Mouse (Mus musculus) midbrain, embryonic 12.5 days (tissue): Measurements from ENCODE around the gene Col23a1. TPM values are rescaled to one million over a fixed set of nuclear protein-coding genes. Genes with fewer than 3 reads are reported as not detected.
A peak's percentile ranks its signal among the peaks of the same experiment; 100 is the strongest.

Experiments used
- ATAC-seq: fragments of 200-750 bp; cut with Nextera tagmentation; 2 replicates; pipeline ENCODE4 v1.8.0; 2017; ENCODE audit warnings: low read depth, moderate TSS enrichment, moderate library complexity; ENCODE audit not compliant: low FRiP score
- H3K27ac ChIP-seq: fragments of 300-500 bp; sonication (generic); replicated peaks from 2 replicates; pipeline ENCODE4 v1.5.1; 2016; ENCODE audit warnings: mild to moderate bottlenecking
- H3K27me3 ChIP-seq: fragments of 300-500 bp; sonication (generic); 2 replicates; pipeline ENCODE4 v1.6.1; 2016; ENCODE audit warnings: mild to moderate bottlenecking
- H3K36me3 ChIP-seq: fragments of 300-500 bp; sonication (generic); 2 replicates; pipeline ENCODE4 v1.6.1; 2016
- H3K4me1 ChIP-seq: fragments of 300-500 bp; sonication (generic); 2 replicates; pipeline ENCODE4 v1.6.1; 2016
- H3K4me2 ChIP-seq: fragments of 300-500 bp; sonication (generic); replicated peaks from 2 replicates; pipeline ENCODE4 v1.6.1; 2016; ENCODE audit warnings: mild to moderate bottlenecking, moderate library complexity
- H3K4me3 ChIP-seq: fragments of 300-500 bp; sonication (generic); 2 replicates; pipeline ENCODE4 v1.5.1; 2016; ENCODE audit warnings: mild to moderate bottlenecking
- H3K9ac ChIP-seq: fragments of 300-500 bp; sonication (generic); replicated peaks from 2 replicates; pipeline ENCODE4 v1.6.1; 2016; ENCODE audit warnings: mild to moderate bottlenecking, moderate library complexity
- H3K9me3 ChIP-seq: fragments of 300-500 bp; sonication (generic); 2 replicates; pipeline ENCODE4 v1.6.1; 2016; ENCODE audit warnings: mild to moderate bottlenecking
- WGBS: fragments of 180-500 bp; shearing (Covaris S2); methylation state at CpG from one replicate; pipeline ENCODE4 v1.1.7; 2016; 5-methylcytosine and 5-hydroxymethylcytosine counted together
- polyA plus RNA-seq: library from polyadenylated mRNA; unstranded; fragments of >200 nt; fragmentation: Nextera tagmentation; extraction: Ambion mirVana; gene quantifications from 2 replicates; pipeline ENCODE4 v1.2.1, GENCODE M21; 2016

Gene Col23a1
- polyA plus RNA-seq, 1 experiment from 2014 or later: 18.3 TPM

DNA sequence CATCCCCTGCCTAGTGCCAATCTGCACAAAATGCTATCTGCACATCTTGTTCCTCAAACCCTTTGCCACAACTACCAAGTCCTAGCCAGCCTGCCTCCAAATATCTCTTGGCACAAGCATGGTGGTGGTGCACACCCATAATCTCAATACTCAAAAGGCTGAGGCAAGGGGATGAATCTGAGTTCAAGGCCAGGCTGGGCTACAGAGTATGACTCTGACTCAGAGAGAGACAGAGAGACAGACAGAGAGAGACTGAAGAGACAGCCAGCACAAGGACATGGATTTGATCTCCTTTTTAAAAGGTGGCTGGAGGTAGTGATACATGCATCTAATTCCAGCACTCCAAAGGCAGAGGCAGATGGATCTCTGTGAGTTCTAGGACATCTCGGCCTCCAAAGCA lies 273.6 kb downstream of the Col23a1 start:
- H3K4me3 ChIP-seq: no peak overlapping the region
- no peaks in the 10 kb centered on the region for H3K9me3 ChIP-seq
- no peak overlapping the region for H3K4me2 ChIP-seq
- no peak overlapping the region for H3K27ac ChIP-seq
- 0 out of 2 replicates have a peak, but pooled peaks cover 2% of the 10 kb centered on the region for H3K4me1 ChIP-seq
- H3K9ac ChIP-seq: no peak overlapping the region
- no peaks in the 10 kb centered on the region for H3K36me3 ChIP-seq
- no peaks in the 10 kb centered on the region for H3K27me3 ChIP-seq
- ATAC-seq: no peak
- 90% methylated on average over 1 of the region's 1 CpGs for WGBS

DNA sequence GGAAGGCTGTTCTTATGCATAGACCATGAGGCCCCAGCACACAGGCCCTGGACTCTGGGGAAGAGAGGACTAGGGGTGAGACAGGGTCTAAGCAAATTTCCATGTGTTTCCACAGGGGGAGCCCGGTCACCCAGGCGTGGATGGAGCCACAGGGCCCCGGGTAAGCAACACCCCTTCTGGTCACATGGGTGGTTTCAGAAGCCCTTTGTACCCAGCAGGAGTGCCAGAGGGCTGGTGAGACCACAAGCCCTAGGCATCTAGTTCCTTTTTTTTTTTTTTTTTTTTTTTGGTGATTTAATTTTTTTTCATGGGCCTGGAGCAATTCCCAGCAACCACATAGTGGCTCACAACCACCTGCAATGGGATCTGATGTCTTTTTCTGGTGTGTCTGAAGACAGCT lies 275.3 kb downstream of the Col23a1 start:
- H3K36me3 ChIP-seq: no peaks in the 10 kb centered on the region
- no peaks in the 10 kb centered on the region for H3K9me3 ChIP-seq
- H3K4me2 ChIP-seq: no peak overlapping the region
- no peak overlapping the region for H3K9ac ChIP-seq
- no peak for ATAC-seq
- H3K4me3 ChIP-seq: no peak overlapping the region
- 46% methylated on average over 3 of the region's 3 CpGs for WGBS
- H3K4me1 ChIP-seq: 0 out of 2 replicates have a peak, but pooled peaks cover 2% of the 10 kb centered on the region
- no peaks in the 10 kb centered on the region for H3K27me3 ChIP-seq
- no peak overlapping the region for H3K27ac ChIP-seq

DNA sequence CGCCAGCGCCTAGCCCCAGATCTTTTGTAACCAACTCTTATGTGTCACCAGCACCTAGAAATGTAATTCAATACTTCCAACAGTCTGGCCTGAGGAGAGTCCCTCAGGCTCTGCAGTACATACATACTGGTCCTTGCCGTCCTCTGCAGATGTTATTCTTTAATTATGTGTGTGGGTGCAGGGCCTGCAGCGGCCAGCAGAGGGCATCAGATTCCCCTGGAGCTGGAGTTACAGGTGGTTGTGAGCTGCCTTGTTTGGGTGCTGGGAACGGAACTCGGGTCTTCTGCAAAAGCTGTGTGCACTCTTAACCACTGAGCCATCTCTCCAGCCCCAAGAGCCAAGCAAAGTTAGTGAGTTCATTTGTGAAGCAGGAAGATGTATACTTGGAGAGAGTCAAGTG lies 276.2 kb downstream of the Col23a1 start:
- no peak for ATAC-seq
- Histone ChIP-seq H3K4me3 (no peak overlapping the region), H3K4me2 (no peak overlapping the region), H3K27me3 (no peaks in the 10 kb centered on the region), H3K27ac (no peak overlapping the region), H3K4me1 (0 out of 2 replicates have a peak, but pooled peaks cover 2% of the 10 kb centered on the region), H3K36me3 (no peaks in the 10 kb centered on the region), H3K9ac (no peak overlapping the region), H3K9me3 (no peaks in the 10 kb centered on the region)
- 90% methylated on average over 6 of the region's 6 CpGs for WGBS

DNA sequence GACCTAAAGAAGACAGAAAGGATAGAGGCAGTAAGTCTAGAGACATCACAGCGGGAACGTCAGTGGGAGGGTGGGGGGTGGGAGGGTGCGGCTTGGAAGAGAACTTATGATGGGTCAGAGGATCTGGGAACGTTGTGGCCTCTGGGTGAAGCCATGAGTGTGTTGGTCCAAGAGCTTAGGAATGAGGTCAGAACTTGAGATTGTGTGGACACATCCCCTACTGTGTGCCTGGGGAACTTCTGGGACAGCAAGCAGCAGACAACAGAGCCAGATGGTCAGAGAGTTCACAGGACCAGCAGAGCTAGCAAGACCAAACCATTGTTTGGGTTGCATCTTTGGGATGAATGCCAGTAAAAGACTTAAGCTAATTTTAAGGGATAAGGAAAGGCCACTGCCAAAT lies 279.1 kb downstream of the Col23a1 start:
- Histone ChIP-seq H3K36me3 (no peaks in the 10 kb centered on the region), H3K4me3 (no peak overlapping the region), H3K27ac (no peak overlapping the region), H3K4me1 (0 out of 2 replicates have a peak, but pooled peaks cover 2% of the 10 kb centered on the region), H3K27me3 (no peaks in the 10 kb centered on the region), H3K9me3 (no peaks in the 10 kb centered on the region), H3K9ac (no peak overlapping the region), H3K4me2 (no peak overlapping the region)
- WGBS: 87% methylated on average over 4 of the region's 4 CpGs
- ATAC-seq: no peak

GRCm38 (mm10) chr11:51576454-51576853 lies 286.7 kb downstream of the Col23a1 start:
- H3K27ac ChIP-seq: no peak overlapping the region
- no peak for ATAC-seq

GRCm38 (mm10) chr11:51577587-51577986 lies 287.9 kb downstream of the Col23a1 start:
- H3K36me3 ChIP-seq: no peaks in the 10 kb centered on the region
- no peak overlapping the region for H3K4me2 ChIP-seq
- no peaks in the 10 kb centered on the region for H3K9me3 ChIP-seq
- WGBS: 87% methylated on average over 7 of the region's 7 CpGs
- H3K27me3 ChIP-seq: no peaks in the 10 kb centered on the region
- H3K4me3 ChIP-seq: no peak overlapping the region
- ATAC-seq: no peak
- no peak overlapping the region for H3K27ac ChIP-seq
- no peaks in the 10 kb centered on the region for H3K4me1 ChIP-seq
- no peak overlapping the region for H3K9ac ChIP-seq

More at GRCm38 (mm10) chr11:51576454-51576853, 286.7 kb downstream of the Col23a1 start:
- H3K9me3 ChIP-seq: no peaks in the 10 kb centered on the region
- H3K36me3 ChIP-seq: no peaks in the 10 kb centered on the region
- H3K4me1 ChIP-seq: no peaks in the 10 kb centered on the region
- H3K27me3 ChIP-seq: no peaks in the 10 kb centered on the region
- 78% methylated on average over 4 of the region's 4 CpGs for WGBS
- H3K4me2 ChIP-seq: no peak overlapping the region
- no peak overlapping the region for H3K9ac ChIP-seq
- H3K4me3 ChIP-seq: no peak overlapping the region

DNA sequence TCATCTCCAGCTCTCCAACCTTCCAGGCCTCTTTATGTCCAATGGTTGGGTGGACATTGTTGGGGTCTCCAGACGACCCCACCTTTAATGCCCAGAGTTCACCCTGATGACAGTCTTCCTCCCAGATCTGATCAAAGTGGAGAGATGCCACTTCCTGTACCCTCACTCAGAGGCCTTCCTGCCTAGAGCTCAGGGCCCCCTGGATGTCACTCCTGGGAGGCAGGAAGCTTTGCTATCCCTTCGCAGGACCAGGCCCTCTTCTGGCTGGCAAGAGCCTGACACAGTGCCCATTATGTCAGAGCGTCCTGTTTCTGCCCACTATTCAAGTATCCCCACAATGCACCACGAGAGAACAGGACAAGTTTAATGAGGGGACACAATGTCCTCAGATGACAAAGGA lies 289.3 kb downstream of the Col23a1 start:
- no peak overlapping the region for H3K27ac ChIP-seq
- no peak for ATAC-seq
- H3K9ac ChIP-seq: no peak overlapping the region
- peaks cover 8% of the 10 kb centered on the region for H3K4me1 ChIP-seq
- H3K36me3 ChIP-seq: no peaks in the 10 kb centered on the region
- no peak overlapping the region for H3K4me3 ChIP-seq
- WGBS: 67% methylated on average over 4 of the region's 4 CpGs
- no peaks in the 10 kb centered on the region for H3K9me3 ChIP-seq
- H3K4me2 ChIP-seq: no peak overlapping the region
- H3K27me3 ChIP-seq: no peaks in the 10 kb centered on the region

DNA sequence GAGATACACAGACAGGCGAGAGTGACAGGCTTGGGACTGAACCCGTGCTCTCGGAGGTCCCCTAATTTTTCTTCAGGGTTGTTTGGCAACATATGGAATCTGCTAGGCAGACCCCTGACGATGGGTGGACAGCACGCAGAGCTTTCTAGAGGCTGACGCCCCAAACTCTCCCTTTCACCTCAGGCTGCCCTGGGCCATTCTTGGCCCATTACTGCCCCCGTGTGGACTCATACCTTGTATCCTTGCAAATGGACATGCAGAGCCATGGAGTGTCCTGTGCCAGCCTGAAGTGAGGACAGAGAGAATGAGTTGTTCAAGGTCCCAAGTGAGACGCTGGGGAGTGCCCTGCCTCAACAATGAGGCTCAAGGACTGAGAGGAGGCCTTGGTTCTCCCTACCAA lies 293.0 kb downstream of the Col23a1 start:
- Histone ChIP-seq H3K36me3 (peaks cover 16% of the 10 kb centered on the region), H3K4me3 (no peak overlapping the region), H3K4me1 (peaks cover 22% of the 10 kb centered on the region), H3K27ac (0 out of 2 replicates have a peak overlapping the region, but pooled peaks have one; percentile 91), H3K9me3 (no peaks in the 10 kb centered on the region), H3K9ac (no peak overlapping the region), H3K27me3 (no peaks in the 10 kb centered on the region), H3K4me2 (no peak overlapping the region)
- no peak for ATAC-seq
- WGBS: 23% methylated on average over 8 of the region's 8 CpGs

DNA sequence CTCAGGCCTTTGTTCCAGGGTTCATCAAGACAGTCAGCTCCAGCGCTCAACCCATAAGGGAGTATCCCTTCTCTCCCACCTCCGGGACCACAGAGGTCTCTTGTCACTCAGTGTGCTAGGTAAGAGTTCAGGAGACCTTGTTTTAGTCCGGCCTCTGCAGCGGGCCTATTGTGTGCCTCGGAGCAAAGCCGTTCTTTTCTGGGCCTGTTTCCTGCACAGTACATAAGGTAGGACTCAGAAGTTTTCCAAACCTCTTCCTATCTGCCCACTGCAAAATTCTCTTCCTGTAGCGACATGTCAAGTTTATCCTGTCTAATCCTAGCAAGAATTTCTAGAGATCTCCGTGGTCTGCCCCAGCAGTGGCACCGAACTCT lies 294.3 kb downstream of the Col23a1 start:
- Histone ChIP-seq H3K4me1 (peaks cover 22% of the 10 kb centered on the region), H3K36me3 (peaks cover 28% of the 10 kb centered on the region), H3K27me3 (no peaks in the 10 kb centered on the region), H3K4me2 (peak overlapping the region; percentile 85), H3K9me3 (no peaks in the 10 kb centered on the region), H3K27ac (peak overlapping the region; percentile 91), H3K4me3 (peak overlapping the region; percentile 52), H3K9ac (peak overlapping the region; percentile 74)
- WGBS: 12% methylated on average over 9 of the region's 9 CpGs
- ATAC-seq: peak; percentile 28

GRCm38 (mm10) chr11:51584431-51585248 lies 294.9 kb downstream of the Col23a1 start, which contains the start of gene Phykpl:
Gene Phykpl, plus strand, starts transcription at chr11:51584757.
- Histone ChIP-seq H3K4me3 (peak within 1 kb of the TSS; percentile 52), H3K36me3 (peaks cover 34% of the 10 kb centered on the region), H3K4me1 (peaks cover 22% of the 10 kb centered on the region), H3K27me3 (no peaks in the 10 kb centered on the region), H3K4me2 (peak within 1 kb of the TSS; percentile 85), H3K9ac (peak within 1 kb of the TSS; percentile 74), H3K27ac (peak within 1 kb of the TSS; percentile 91), H3K9me3 (no peaks in the 10 kb centered on the region)
- peak; percentile 92 for ATAC-seq
- under 1% methylated on average over 59 of the region's 59 CpGs for WGBS

GRCm38 (mm10) chr11:51585608-51586252 lies 296.0 kb downstream of the Col23a1 start:
- ATAC-seq: 0 out of 2 replicates have a peak, but pooled peaks have one; percentile 1

DNA sequence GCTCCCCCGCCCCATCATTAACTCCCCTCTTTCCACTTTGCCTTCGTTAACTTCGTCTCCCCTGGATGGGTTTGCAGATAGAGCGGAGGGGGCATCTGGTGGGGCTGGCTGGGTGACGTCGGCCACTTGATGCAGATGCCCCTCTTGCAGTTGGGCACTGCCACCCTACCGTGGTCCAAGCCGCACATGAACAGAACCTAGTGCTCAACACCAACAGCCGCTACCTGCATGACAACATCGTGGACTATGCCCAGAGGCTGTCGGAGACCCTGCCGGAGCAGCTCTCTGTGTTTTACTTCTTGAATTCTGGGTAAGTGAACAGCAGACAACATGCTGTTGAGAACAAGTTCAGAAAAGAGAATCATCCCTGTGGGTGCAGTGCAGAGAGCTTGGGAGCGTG lies 296.7 kb downstream of the Col23a1 start:
- 94% methylated on average over 13 of the region's 13 CpGs for WGBS
- no peak overlapping the region for H3K27ac ChIP-seq
- no peak overlapping the region for H3K4me3 ChIP-seq
- no peaks in the 10 kb centered on the region for H3K9me3 ChIP-seq
- no peaks in the 10 kb centered on the region for H3K27me3 ChIP-seq
- H3K4me2 ChIP-seq: no peak overlapping the region
- H3K36me3 ChIP-seq: peaks cover 51% of the 10 kb centered on the region
- ATAC-seq: no peak
- no peak overlapping the region for H3K9ac ChIP-seq
- H3K4me1 ChIP-seq: peaks cover 22% of the 10 kb centered on the region

More at GRCm38 (mm10) chr11:51585608-51586252, 296.0 kb downstream of the Col23a1 start:
- H3K27me3 ChIP-seq: no peaks in the 10 kb centered on the region
- WGBS: 72% methylated on average over 8 of the region's 8 CpGs
- H3K4me3 ChIP-seq: peak overlapping the region; percentile 52
- peaks cover 22% of the 10 kb centered on the region for H3K4me1 ChIP-seq
- H3K9me3 ChIP-seq: no peaks in the 10 kb centered on the region
- H3K9ac ChIP-seq: peak overlapping the region; percentile 74; the same call in 1 of the 2 replicates
- H3K4me2 ChIP-seq: peak overlapping the region; percentile 85
- peaks cover 45% of the 10 kb centered on the region for H3K36me3 ChIP-seq
- peak overlapping the region; percentile 91; the same call in 1 of the 2 replicates for H3K27ac ChIP-seq
